Mouse (Mus musculus): Measurements from ENCODE around the gene Mettl17.

DNA sequence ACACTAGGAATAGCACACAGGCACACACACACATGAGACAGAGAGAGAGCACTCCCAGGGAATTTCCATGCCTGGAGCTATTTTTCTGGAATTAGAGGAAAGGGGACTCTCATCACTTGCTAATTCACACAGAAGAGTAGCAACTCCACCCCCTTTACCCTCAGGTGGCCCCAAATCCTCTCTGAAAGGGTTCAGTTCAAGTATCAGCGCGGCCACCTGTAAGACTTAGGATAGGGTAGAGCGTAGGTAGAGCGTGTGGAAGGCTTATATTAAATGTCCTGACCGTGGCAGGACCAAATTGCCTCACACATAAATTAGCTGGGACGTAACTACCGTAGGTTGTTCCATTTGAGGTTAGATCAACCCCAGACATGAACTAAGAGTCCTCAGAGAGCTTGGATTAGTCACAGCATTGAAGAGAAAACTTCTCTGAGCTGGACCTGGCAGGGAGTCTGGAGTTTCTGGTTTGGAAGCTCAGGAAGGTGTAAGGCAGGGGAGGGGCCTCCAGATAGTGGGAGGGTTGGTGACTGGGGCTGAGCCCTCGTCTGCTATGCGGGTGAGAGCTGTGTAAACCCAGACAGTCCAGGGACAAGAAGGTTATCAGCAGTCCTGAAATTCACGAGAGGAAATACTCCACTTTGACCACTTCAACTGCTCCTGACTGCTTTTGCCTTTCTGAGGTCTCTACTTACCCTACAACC is 8.6 kb downstream of the Mettl17 start:
- TF ChIP-seq CTCF (IDR thresholded peaks at IDR 0.05), result no peak
- TF ChIP-seq EP300 (IDR thresholded peaks at IDR 0.05; ENCODE audit: insufficient read depth, low read depth, low read length), result no peak
